Mouse (Mus musculus) natural killer cell, adult 2 months (primary cell): ENCODE measurements at regions not wholly inside any gene's neighbourhood (a gene's known extent, or its start where the extent isn't known, plus 50 kb on each side); places are given as distances from the start of the nearest gene placed in this dataset.
A peak's percentile ranks its signal among the peaks of the same experiment; 100 is the strongest.

Experiments
- DNase-seq, 2 experiments: peaks; one replicate each; pipeline ENCODE4 v3.0.0; 2022; ENCODE audit warnings: low spot score in 2 of 2

DNA sequence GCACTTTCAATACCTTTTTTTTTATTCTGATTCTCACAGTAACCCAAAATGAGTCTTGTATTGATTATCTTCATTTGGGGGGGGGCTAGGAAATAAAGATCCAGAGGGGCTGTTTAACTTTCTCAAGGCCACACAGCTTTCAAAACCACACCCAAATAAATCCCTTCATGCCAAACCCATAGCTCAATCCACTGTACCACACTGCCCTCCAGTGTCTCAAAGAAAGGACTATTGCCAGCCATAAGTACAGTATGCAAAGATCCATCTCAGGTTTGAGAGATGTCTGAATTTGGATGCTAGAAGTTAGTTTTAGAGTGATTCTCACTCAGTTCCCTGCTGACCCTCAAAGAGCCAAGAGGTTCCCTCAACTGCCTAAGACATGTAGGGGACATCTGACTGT lies 120.1 kb upstream of the Gm26657 start:
- DNase-seq = no peak

DNA sequence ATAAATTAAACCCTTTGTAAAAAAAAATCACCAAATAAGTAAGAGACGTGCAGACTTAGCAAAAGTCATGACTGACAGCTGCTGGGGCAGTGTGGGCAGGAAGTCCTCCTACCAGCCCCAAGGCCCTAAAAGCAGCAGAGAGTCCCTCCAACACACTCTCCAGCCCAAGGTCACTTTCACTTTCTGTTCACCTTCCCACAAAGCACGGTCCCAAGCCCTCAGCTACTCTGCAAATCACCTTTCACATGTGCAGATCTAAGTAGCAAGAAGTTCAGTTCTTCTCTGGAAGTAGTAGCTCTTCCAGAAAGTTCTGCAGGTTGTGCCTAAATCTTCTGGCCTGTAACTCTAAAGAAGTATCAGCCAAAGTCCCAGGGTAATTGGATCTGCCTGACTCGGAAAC lies 120.8 kb upstream of the Gm26657 start:
- peak in 1 of 2 experiments; percentile 14 for DNase-seq

DNA sequence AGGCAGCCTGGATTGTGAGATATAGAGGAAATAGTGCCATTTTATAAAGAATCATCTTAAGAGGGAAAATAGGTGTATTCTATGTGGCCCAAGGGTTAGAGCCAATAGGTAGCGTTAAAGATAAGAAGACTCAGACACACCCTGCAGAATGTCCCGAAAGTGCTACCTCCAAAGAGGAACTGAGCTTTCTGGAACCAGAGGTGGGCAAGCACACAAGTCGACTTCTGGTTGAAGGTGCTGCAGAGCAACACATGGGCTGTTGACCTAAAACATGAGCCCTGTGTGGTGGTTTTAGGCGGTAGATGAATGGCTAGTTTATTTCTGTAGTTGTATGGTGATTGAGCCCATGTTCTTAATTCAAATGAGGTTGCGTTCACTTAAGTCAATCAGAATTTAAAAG lies 121.4 kb upstream of the Gm26657 start:
- no peak for DNase-seq

DNA sequence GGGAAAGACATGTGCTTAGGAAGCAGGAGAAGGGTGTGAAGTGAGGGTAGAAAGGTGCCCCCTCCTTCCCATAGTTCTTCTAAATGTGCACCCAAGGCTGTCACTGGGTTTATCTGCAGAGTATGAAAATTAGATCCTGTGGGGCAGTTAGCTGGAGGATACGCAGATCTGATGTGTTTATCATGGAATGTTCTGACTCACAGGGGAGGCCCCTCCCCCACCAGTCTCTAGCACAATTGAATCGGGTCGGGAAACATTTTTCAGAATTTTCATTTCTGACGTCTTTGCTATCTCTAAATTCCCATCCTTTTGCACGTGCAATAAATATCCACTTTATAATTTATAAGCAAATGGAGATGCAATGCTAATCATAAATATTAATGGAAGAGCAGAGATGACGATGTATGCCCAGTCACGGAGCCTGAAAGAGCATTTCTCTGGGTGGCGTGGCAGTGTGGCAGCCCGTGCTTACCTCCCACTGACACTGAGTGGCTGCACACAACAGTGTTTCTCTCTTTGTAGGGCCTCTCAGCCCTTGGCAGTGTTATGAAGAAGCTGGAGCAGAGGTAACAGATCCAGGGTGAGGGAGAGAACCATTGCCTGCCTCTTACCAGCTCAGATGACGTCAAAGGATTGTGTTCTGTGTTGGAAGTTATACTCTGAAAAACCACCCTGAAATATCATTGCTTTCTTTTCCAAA lies 122.1 kb upstream of the Gm26657 start:
- DNase-seq = no peak

DNA sequence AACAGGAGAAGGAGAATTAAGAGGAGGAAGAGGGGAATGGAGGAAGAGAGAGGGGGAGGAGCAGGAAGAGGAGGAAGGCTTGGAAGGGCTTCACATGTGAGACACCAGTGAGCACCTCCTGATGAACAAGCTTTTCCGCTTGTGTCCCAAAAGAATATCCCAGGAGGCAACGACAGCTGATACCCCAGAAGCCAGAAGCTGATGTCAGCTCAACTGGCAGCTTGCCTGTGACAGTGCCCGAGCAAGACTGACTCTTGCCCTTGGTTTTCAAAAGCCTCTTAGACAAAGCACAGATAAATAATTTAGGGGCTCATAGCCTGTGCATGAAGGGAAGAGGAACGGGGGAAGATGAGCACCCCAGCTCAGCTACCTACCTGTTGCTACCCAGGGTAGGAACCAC lies 127.5 kb upstream of the Gm26657 start:
- DNase-seq = no peak

DNA sequence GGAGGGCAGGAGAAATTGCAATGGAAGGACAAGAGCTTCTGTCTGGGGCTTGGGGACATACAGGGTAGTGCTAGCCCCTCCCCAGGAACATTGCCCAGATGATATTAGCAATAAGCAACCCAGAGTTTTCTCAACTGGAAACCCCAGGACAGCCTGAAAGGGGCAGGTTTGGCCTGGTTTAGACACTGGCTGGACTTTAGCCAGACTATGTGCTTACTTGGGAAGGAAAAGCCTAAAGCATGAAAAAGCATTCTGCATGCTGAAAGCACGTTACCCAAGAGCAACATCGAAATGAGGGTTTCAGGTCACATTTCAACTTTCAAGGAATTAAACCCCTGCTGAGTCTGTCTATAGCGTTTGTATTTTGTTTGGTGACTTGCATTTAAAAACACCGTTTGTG lies 128.1 kb upstream of the Gm26657 start:
- DNase-seq = no peak

DNA sequence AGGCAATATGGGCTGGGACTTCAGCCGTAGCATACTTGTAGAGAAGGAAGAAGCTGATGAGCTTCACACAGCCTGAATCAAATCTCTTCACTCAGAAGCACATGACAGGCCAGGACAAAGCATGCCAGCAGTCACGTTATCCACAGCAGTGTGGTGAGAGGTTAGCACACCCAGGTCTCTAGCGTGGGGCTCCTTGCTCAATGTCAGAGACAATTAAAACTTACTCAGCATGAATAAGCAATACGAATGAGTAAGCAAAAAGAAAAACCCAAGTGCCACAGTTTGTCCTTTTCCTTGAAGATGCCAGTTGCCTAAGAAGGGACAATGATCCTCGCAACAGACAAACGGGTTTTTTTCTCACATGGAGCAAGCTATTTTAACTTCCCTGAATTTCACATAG lies 129.6 kb upstream of the Gm26657 start:
- no peak for DNase-seq

DNA sequence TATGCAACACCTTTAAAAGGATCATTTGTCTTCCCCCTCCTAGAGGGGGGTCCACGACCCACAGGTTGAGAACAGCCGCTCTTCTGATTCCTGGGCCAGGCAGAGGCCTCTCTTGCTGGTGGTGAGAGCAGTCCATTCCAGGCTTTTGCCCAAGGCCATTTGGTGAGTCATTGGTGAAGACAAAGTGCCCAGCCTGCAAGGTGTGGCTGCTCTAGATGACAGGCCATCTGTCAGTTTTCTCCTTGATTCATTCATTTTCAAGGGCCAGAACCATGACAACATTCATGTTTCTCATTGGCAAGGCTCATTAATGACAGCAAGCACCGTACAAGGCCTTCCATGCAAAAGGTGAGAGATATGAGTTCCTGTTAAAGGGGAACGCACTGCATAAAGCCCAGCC lies 131.2 kb upstream of the Gm26657 start:
- no peak for DNase-seq

DNA sequence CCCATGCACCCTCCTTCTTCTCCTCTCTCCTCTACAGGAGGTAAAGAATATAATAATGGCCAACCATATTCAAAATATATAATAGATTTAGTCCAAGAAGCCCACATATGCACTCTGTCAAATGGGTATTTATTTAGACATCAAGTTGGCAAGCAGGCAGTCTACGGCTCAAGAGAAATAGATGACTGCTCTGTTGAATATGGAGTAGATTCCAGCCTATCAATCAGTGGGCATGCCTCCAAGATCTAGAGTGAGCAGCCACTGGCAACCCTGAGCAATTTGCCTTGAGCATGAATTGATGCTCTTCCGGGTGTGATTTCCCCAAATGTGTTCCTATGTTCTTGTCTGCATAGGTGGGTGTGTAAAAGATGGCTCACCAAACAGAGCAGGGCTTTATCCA lies 141.5 kb upstream of the Gm26657 start:
- no peak for DNase-seq

DNA sequence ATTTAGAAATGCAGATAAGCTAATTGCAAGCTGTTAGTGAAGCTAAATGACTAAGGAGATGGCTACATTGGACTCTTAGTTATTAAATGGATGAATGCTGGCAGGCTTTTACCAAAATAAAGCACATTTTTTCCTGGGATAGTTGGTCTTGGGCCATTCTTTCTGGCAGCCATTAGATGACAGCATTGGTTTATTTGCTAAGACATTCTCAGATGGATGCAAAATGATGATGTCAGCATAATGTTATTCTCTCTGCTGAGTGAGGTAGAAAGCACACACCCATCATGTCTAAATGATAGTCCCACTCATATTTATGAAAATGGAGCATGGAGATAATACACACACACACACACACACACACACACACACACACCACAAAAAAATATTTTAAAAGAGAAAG lies 141.9 kb upstream of the Gm26657 start:
- no peak for DNase-seq

DNA sequence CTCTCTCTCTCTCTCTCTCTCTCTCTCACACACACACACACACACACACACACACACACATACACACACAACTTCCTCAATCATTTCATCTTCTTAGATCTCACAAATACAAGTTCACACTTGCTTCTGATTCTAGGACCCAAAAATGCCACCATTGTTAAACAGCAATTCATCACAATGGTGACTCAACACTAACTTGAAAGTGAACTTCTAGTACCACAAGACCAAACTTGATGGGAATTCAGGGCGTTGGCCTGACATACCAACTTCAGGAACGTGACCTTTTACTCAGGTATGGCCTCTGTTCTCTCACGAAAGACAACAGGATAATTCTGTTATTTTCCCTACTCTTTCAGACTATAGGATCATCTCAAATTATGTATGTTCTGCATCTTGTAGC lies 157.5 kb upstream of the Gm26657 start:
- DNase-seq = no peak

DNA sequence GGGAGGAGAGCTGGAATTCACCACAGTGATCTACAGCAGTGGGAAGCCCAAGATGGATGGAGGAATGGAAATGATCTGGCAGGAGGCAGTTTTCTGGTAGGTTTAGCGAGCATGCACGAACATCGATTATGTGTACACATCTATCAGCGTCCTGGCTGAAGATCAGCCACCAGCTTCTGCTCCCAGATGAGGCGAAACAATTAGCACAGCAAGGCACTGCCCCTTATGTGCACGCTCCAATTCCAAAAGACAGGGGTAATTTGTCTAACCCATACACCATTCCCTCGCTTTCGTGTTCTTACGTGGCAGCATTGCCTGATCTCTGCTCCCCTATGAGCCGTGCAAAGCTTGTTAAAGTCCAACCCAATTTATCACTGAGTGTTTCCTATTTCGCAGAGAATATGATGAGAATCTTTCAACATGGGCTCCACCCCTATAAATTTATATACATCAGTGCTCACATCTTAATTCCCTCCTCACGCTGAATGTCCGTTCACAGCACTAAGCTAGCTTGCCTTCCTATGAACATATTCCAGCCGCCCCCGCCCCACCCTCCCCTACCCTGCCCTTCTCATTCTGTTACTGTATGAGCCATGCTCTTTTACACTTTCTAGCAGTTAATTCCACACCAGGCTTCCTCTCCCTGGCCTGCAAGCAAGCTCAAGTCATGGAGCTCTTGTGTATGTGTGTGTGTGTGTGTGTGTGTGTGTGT lies 162.9 kb upstream of the Gm26657 start:
- no peak for DNase-seq

DNA sequence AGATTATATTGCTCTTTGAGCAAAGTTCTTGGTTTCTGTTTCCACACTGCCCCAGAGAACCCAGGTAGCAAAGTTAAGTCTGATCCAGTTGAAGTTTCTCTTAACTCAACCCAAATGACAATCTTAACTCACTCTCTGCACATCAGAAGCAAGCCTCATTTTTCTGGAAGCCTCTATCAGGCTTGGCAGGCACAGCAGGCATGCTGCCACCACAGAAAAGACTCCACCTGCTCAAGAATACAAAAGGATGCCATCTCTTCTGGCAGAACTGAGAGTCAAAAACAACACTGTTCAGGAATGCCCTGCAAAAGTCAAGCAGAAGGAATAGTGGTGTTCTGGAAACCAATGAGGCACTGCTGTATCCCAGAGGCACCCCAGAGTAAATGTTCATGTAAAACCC lies 187.7 kb upstream of the Gm26657 start:
- DNase-seq = no peak

DNA sequence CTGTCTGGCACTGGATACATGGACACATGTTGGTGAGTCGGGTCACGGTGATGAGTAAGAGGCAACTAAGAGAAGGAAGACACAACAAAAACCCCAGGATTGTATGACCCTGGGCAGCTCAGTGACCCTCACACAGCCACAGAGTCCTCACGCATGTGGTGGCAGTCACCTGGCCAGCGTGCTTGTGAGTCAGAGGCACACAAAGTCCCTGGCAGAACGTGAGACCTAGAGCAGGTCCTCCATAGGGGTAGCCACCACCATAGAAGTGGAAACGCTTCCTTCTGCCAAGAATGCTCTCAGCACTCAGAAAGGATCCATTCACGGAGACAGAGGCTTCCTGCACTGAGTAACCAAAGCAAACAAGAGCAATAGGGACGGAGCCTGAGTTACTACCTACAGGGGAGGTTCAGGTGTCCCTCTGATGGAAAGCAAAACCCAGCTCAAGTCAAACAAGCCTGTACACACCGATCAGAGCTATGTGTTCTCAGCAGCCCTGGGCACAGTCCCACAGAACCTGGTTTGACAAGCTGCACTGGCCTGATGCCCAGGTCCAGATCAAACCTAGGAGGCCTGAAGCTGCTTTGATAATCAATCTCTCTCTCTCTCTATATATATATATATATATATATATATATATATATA lies 206.4 kb upstream of the Gm26657 start:
- DNase-seq = no peak

DNA sequence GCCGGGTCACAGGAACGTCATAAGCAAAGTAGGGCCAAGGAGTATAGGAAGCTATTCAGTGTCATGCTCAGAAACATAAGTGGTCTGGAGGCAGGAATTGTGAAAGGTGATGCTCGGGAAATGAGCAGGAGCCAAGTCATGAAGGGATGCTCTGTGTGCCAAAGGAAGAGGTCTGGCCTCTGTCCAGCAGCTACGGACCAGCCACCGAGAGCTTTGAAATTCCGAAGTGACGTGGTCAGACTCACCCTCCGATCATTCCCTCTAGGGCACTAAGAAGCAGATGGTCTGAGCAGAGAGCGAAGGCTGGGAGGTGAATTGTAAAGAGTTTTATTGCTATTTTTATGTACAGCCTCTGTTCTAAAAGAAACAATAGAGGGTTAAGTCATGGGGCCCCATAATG lies 206.9 kb upstream of the Gm26657 start:
- no peak for DNase-seq

DNA sequence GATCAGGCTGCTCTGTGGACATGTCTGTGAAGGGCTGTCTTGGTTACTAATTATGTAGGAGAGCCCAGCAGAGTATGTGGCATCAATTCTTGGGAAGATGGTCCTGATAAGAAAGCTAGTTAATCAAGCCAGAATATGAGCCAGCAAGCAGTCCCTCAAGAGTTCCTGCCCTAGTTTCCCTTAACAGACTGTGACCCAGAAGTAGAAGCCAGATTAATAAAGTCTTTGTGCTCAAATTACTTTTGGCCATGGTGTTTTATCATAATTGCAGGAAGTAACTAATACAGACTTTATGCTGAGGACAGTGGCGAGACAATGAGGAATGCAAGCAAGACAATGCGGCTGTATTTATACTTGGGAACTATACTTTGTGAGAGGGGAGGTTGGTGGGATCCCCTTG lies 211.3 kb upstream of the Gm26657 start:
- DNase-seq = no peak

DNA sequence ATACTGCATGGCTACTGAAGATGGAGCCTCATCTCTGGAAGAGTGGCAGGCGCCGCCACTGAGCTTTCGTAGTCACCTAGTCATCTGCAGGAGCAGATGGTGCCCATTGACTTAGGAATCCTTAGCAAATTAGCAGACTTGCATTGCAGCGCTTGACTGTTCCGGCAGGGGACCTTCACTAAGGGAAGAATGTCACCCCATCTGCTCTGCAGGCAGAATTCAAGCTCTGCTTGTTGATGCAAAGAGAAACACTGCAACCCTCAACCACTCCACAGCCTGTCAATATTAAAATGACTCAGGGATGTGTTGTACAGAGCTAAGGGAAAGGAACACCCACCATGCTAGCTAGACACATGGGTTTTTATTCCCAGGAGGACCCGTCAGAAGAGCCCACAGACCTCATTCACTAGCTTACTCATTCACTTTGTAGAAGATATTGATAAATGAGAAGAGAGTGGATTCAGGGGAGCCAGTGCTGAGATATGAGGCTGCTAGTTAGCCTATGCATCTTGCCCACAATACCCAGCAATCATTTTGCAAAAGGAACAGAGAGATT lies 215.4 kb upstream of the Gm26657 start:
- no peak for DNase-seq

DNA sequence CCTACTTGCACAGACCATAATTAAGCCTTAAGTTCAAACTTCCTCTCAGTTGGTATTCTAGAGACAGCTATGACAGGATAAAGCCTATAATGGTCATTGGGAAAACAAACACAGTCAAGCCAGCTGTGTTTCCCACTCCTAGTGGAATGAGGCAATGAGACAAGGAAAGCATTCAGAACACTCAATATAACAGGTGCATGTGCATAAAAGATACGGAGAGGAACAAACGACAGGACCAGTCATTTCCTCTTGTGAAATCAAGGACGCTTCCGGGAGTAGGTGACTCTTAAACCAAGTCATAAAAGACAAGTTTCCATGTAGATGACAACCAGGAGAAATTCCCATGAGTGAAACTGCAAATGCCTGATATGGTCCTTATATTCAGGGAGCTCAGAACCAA lies 232.1 kb upstream of the Gm26657 start:
- DNase-seq = no peak

DNA sequence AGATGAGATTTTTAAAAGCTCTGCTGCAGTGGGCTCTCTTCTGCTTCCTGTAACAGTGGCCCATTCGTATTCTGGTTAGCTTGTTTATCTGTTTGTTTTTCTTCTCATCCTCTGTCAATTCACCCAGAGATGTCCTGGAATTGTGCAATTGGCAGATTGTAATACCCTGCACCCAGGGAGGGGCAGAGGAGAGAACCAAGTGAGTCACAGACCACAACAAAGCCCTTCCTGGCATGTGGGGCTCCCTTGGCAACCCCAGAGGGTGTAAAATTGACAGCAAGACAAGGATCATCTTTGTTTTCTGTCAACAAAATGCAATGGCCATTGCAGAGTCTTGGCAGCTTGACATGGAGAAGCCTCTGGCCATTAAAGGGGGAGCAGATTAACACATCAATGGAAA lies 233.1 kb upstream of the Gm26657 start:
- no peak for DNase-seq

DNA sequence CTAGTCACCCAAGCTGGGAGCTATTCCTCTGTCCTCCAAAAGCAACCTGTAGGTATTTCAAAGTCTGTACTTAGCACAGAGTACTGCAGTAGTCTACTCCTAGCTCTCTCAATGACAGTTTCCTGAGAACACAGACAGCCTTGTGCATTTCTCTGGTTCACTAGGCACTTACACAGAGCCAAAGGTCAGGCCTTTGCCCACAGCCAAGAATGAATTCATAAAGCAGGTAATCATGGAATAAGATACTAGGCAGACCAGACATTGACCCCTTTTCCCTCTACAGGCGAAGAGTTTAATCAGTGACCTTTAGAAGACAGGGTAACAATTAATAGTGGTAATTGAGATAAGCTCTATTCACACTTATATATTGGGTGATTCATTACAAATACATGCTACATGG lies 233.8 kb upstream of the Gm26657 start:
- no peak for DNase-seq

DNA sequence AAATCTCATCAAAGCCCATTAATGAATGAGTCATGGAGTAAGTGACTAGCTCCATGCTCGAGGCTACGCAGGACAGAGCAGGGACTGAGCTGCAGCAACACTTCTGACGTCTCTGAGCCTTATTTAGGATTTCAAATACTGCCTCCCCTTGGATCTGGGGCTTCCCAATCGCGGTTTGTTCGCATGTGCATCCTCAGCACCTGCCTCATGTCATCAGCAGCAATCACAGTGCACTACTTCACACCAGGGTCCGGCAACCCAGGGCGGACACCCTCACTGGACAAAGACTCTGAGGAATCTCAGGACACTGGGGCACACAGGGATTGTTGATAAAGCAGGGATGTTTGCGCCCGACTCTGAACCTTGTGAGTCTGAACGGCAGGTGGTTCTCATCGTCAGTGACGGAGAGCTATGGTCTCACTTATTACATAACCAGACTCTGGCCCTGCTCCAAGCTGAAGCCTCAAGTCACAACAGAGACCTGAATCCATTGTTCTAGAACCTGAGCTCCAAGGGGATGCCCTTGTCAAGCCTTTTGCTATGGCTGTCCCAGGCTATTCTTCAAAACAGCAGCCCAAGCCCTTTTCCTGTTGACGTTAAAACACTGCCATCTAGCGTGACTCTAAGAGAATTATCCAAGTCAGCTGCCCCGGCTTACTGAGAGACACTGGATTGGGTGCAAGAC lies 247.2 kb upstream of the Gm26657 start:
- DNase-seq = no peak

DNA sequence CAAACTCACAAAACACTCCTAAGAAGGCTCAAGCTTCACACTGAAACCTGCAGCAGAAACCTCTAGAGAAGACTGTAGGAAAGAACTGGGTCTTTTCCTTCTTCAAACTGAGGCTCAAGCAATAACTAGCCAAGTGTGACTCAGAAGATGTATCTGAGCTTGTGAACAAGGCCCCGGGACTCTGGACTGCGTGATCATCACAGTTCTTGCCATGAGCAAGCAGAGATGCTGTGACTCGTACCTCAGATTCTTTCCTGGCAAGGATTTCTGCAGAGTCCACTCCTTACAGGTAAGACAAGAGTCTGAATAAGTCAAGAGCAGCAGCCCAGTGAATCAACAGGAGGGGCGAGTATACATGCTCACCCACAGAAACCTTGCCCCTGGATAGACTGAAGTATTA lies 250.5 kb upstream of the Gm26657 start:
- DNase-seq = no peak
